Mouse (Mus musculus) ovary, postnatal 14 days (tissue): ENCODE data around the gene 4933405L10Rik.

Experiments
- DNase-seq: peaks from one replicate; pipeline ENCODE4 v3.0.0; 2022; ENCODE audit warnings: low spot score

The 4933405L10Rik gene

DNA sequence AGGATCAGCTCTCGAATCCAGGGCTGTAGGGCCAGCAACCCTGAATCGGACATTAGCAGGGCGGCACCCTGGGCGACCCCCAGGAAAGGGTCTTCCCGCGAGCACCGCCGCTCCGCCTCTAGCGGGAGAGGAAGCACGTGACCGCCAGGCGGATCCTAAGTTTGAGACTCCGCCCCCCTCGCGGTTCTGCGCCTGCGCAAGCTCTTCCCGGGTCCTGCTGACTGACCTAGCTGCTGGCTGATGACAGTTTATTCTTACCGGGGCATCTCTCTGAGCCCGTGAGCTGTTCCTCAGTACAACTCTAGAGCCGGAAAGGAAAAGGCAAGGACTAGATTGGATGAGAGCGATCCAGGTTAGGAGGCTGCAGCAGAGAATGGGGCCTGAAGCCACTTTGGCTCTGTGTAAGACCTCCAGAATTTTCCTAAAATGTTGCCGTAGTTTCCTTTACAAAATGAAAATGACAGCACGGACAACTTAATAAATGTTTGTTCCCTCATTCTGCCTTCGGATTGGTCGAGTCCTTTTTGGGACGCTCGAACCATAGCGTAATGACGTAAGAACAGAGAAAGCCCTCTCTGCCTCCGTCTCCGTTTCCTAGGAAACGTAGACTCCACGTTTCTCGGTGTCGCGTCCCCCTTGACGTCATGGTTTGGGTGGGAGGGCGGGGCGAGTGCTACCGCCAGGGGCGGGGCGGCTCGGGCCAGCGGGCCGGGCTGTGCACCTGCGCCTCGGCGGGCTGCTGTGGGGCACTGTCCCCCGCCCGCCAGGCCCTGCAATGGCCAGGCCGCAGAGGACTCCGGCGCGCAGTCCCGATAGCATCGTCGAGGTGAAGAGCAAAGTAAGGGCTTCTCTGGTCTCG, 6.3 kb upstream of the 4933405L10Rik start, which contains the start of the genes Acd and Pard6a:
TSS of gene Acd (minus strand) at position 137 of the 859 bp plus-strand sequence.
TSS of gene Pard6a (plus strand) at position 183 of the 859 bp plus-strand sequence.
- peak; percentile 95 for DNase-seq

DNA sequence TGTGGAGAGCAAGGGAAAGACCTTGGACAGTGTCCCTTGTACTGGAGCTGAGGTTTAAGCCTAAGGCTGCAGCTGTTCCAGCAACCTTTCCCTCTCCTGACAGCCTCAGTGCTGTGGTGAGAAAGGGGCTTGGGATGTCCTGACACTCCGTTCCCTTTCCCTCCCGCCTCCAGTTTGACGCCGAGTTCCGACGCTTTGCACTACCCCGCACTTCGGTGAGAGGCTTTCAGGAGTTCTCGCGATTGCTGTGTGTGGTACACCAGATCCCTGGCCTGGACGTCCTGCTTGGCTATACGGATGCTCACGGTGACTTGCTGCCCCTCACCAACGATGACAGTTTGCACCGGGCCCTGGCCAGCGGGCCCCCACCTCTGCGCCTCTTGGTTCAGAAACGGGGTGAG, 5.5 kb upstream of the 4933405L10Rik start:
- DNase-seq: no peak

DNA sequence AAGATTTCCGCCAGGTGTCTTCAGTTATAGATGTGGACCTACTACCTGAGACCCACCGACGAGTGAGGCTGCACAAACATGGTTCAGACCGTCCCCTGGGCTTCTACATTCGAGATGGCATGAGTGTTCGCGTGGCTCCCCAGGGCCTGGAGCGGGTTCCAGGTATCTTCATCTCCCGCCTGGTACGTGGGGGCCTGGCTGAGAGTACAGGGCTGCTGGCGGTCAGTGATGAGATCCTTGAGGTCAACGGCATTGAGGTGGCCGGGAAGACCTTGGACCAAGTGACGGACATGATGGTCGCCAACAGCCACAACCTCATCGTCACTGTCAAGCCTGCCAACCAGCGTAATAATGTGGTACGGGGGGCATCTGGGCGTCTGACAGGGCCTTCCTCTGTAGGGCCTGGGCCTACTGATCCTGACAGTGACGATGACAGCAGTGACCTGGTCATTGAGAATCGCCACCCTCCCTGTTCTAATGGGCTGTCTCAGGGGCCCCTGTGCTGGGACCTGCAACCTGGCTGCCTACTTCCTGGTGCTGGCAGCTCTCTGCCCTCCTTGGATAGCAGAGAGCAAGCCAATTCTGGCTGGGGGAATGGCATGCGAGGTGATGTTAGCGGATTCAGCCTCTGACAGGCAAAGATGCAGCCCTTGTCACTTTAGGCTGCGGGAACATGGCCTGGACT, 4.6 kb upstream of the 4933405L10Rik start:
- DNase-seq: no peak

DNA sequence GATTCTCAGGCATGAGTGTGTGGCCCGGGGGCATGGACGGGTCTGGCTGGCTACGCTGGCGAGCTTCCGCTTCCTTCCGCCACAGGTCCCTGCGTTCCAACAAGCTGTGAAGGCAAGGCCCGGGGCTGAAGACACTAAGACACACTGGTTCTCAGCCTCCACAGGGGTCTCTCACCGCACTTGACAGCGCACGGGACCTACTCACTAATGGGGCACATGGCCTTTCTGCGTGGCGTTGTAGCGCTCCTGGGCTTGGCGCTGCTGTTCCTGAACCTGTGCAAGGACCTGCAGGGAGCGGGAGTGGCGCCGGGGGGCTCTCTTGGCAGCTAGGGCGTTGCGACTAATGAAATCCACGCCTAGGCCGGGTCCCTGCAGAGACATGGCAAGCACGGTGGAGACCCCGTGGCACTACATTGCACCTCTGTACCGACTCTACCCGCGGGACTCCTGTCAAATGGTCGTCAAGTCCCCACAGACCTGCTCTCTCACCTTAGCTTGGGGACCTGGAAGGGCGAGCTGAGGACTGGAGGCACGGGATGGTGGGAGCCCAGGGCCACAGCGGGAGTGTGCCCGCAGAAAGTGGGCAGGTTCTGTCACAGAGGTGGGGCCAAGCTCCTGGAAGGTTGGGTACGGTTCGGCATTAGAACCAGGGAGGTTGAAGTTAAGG, 3.2 kb upstream of the 4933405L10Rik start:
- no peak for DNase-seq

DNA sequence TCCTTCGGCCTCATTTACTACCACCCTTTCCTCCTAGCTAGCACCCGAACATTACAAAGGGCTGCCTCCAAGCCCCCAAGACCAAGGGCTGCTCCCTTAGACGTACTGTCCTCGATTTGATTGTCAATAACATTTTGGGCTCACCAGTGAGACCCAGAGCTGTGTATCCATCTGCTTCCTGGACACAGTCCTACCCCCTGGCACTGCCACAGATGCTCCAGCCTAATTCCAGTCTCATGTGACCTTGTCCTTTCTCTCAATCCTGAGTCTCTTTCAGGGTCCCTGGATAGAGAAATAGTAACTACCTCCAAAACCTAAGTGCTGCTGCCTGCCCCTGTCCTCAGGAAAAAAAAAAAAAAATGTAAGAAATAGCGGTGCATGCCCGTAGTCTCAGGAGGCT, 2.5 kb upstream of the 4933405L10Rik start:
- DNase-seq: no peak

DNA sequence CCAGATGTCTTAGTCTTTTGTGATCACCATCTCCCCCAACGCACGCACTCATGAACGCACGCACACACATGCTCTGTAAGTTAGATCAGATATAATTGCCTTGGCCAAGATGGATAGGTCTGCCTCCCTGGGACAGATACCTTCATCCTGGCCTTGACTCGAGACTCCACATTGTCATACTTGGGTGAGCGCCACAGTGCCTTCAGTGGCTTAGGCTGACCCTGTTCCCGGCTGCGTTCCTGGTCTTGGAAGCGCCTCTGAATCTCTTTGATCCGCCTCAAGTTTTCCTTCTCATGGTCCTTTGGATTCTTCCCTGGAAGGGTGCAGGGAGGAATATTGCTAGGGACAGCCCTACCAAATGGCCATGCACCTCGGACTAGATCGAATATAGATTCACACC, 1.0 kb upstream of the 4933405L10Rik start:
- no peak for DNase-seq

DNA sequence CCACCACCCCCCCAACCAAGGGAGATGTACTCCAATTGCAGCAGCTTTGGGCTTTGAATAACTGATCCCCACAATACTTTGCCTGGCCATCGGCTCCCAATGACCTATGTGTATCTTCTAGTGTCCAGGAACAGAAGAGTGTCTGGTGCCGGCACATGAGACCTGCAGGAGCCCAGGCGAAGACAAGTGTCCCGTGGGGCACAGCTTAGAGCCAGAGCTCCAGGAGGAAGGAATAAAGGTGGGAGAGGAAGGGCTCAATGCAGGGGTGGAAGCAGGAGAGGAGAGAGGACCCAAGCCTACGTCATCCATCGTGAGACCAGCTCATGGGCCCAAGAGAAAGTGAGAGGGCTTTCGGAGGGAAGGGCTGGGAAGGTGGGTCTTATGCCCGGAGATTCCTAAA, 1.2 kb downstream of the 4933405L10Rik start:
- no peak for DNase-seq

DNA sequence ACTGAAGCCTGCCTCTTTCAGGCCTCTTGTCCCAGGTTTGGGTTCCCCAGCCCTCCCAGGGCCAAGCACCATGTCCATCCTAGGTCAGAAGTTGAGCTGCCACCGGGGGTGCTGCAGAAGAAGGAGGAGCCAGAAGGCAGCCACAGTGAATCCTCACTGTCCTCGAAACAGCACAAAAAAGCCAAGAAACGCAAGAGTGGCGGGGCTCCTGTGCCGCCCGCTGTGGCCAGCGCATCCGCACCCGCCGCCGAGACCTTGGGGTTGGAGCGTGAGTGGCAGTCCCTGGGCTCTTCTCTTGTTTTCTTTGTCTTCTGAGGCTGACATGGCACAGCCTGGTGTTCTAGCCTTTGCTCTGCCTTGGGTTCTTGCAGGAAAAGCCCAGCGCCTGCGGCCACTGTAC, 1.9 kb downstream of the 4933405L10Rik start:
- no peak for DNase-seq

DNA sequence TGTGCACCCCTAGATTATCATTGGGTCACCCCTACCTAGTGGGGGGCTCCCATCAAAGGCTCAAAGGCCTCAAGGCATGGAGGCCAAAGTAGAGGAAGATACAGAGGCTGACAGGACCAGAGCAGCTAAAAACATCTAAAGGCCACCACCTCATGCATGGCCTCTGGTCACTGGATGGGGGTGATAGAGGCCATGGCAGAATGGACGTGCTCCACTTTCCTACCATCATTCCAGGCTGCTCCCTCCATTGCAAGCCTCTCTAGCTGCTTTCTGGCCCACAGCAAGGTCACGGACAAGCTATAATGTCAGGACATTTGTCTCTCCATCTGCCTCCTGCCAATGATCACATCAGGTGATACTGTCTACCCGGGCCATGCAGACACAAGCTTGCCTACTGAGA, 4.8 kb downstream of the 4933405L10Rik start:
- no peak for DNase-seq

DNA sequence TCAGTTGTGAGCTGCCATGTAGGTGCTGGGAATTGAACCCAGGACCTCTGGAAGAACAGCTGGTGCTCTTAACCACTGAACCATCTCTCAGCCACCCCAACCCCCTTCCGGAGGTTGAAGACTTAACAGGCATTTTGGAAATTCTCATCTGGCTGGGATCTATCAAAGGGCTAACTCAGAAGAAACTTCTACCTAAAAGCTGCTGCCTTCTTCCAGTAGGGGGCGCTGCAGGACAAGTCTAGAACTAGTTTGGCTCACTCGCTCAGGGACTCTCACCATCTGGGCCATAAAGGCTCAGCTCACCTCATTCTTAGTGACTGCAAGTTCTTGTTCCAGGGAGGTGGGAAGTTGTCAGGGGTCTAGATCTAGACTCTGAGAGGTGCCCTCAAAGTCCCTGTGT, 6.7 kb downstream of the 4933405L10Rik start:
- DNase-seq: peak; percentile 83

DNA sequence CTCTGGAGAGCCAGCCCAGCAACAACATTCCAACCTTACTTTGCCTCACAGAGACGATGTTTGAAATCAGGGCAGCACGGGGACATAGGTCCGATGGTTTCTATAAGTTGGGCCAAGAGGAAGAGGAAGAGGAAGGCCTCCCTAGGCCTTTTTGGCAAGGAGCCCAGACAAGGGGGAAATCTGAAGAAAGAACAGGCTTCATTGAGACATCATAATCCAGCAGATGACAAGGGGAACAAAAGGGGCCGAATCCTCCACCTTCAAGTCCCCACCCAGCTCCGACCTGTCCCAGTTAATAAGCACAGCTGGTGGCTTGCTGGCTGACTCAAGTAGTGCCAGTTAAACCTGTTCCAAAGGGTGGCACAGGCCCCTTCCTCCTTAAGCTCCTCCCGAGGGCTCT, 7.6 kb downstream of the 4933405L10Rik start:
- DNase-seq: no peak

DNA sequence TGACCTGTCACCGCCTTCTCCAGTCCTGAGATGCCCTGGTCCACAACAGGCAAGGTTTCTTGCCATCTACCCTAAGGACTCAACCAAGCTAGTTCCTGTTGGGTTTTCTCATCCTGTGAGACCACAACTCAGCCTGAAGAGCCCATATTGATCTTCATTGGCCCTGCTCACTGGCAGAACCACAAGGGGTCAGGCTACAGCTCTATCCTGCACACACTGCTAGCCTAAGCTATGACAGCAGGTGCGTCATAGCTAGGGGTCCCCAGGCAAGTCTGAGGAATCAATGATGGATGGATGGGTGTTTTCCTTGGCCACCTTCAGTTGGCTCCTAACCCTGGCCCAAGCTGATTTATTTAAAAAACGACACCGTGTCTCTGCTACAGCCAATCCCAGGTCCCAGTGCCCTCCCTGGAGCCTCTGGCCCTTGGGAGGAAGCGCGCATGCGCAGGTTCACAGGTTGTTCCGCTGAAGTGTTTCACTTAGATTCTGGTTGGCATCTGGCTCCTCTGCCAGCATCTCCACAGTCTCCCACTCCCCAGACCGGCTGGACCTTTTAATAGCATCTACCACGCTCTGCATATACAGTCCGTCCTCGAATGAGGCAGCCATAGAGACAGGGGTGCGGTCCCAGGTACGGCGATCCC, 9.0 kb downstream of the 4933405L10Rik start:
- no peak for DNase-seq

DNA sequence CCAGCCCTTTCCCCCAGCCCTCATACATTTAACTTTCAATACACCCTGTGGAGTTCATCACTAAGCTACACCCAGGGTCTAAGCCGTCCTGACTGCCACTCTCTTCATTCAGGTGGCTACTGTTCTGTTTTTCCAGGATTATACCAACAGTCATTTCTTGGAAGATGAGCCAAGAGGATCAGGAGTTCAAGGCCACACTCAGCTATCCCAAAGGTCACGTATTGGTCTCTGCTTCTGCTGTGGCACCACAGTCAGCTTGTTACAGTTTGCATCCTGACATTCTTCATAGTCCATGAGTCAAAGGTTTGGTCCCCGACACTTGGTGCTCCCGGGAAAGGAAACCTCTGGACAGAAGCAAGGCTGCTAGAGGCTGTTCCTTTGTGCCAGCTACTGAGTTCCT, 12.2 kb downstream of the 4933405L10Rik start:
- no peak for DNase-seq

DNA sequence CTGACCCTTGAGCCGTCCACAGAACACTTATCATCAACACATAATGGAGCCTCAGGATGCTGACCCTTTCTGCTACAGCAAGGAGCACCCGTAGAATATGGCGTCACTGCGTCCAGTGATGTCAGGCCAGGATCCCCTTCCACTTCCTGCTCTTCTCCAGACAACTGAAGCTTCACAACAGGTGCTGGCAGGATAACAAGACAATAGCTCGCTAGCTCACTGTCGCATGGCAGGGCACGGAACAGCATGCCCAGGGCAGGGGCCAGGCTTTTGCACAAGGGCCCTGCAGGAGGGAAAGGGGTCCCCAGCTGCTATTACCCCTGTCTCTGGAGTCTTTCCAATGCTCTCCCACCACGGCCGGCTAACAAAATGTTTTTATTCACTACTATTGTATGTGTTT, 15.4 kb downstream of the 4933405L10Rik start:
- no peak for DNase-seq

DNA sequence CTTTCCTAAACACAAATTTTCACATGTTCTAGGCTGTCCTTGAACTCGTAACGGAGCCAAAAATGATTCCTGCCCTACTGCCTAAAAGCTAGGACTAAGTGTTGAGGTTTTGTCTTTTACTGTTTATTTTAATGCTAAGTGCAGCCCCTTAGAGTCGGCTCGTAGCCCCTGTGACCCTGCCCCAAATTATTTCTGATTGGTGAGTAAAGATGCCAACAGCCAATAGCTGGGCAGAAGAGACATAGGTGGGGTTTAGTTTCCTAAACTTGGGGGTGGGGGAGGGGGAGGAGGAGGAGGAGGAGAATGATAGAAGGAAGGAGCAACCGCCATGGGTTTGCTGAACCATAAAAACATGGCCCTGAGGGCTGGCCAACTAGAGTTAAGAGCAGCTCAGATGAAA, 18.3 kb downstream of the 4933405L10Rik start:
- DNase-seq: no peak

DNA sequence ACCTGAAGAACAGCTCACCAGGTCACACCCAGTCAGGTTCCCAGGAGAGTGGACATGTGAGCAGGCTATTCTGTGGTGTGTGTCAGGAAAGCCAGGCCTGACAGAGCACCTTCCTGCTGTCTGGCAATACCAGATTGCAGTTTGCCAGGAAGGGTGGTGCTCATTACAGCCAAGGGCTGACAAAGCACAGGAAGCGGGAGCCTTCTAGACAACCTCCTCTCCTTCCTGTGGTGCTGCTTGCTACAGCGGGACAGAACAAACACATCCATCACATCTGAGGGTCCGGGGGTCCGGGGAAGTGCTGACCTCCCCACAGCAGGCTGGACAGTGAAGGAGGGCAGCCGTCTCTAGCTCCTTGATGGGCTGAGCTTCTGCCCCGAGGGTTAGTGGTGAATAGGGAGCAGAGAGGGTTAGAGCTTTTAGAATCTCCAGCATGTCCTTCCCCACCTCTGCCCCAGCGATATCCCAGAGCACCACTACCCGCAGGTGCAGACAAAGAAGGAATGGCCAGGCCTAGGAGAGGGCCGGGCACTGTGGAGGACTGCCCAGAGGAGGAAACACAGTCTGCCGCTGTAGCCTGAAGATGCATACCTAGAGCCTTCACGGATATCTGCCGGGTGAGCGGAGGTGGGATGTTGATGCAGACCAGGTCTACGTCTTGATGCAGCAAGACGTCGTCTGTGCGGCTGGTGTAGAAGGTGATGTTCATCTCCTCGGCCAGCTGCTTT, 20.1 kb downstream of the 4933405L10Rik start:
- DNase-seq: no peak

DNA sequence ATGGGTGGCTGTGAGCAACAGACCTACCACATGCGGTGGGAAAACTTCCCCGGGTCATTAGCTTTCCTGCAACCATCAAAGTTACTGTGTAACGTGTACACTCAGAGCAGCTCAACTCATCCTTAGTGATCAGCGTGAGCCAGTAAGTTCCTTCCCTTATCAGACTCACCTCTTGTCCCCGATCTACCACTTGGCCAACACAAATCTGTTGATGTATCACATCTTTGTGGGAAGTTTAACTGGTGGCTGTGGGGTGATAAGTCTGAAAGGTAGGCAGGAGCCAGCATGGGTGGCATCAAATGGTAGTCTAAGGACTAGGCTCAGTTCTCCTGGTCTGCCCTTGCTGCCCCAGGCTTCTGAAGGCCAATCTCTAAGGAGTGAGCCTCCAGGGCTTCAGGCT, 24.7 kb downstream of the 4933405L10Rik start:
- no peak for DNase-seq

DNA sequence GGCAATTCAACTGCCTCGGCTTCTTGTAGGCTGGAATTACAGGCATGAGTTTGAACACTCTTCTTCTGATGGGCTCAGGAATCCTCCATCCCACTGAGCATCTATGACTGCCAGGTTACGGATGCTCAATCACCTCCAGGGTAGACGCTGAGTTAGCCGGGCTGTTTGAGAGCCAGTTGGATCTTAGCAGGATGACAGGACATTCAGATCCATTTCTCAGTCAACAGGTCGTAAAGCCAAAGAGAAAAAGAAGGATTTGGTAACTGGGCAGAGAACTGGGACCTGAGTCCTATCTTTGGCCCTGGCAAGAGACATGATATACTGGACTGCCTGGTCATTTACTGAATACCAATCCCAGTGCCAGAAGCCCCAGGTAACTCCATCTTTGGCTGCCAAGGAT, 31.8 kb downstream of the 4933405L10Rik start:
- no peak for DNase-seq

DNA sequence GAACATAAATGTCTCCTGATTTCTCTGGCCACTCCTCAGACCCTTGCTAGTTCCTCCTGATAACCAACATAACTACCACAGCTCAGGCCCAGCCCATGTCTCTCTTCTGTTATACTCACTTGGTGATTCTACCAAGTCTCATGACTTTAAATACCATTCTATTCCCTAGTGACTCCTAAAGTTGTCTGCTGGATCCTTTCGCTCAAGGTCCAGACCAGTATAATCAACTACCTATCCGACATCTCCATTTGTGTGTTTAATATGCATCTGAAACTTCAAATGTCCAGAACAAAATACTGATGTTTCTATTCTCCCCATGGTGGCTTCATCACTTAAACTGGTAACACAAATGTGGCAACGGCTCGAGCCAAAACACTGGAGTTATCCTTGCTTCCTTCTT, 35.8 kb downstream of the 4933405L10Rik start:
- no peak for DNase-seq

DNA sequence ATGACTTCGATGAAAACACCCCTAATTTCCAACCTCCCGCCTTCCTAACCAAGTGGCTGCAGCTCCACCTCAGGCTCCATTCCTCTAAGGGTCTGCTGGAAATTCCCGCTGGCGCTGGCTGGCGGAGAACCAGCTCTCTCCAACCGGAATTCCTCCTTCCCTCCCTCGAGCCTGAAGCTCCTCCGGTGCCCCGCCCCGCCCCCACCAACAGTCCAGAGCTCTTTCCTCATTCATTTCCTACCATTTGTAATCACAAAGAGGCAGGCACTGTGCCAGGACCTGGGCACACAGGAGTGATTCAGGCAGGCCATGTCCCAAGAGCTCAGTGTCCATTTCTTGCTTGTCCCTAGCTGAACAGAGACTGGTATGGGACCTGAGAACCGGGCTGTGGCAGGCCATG, 43.2 kb downstream of the 4933405L10Rik start:
- DNase-seq: peak; percentile 59

DNA sequence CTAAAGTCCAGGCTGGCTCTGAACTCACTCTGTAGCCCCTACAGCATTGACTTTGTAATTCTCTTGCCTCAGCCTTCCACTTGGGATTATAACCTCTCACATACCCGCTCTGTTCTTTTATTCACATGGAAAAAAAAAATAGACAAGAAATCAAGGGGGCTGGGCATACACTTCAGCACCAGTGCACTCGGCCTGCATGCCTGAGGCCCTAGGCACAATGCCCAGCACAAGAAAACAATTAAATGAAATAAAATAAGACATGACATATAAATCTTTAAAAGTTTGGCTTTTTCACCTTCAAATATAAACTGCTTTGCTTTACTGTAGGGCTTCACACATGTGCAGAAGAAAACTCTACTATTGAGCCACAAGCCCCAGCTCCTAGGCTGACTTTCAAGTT, 46.5 kb downstream of the 4933405L10Rik start:
- DNase-seq: no peak

DNA sequence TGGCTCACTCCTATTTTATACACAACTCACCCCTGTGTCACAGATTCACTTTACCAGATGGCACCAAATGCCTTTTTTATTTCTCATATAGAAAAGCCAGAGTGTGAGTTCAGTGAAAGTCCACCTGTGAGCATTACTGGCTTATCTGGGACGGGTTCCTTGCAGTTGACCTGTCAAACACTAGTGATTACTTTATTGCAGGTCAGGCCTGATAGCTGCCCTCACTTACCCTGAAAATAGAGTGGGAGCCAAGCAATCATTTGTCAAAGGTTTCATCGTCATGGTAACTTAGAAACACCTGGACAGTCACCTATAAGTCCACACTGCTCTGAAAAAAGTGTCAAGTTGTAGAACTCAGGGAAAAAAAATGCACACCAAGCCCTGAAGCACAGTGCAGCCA, 47.2 kb downstream of the 4933405L10Rik start:
- no peak for DNase-seq
